Mouse (Mus musculus): ENCODE data around the gene Rhbdf2. TPM values are rescaled to one million over a fixed set of nuclear protein-coding genes. Genes with fewer than 3 reads are reported as not detected.
"Not testable (repeated sequence)": the region's sequence is repeated elsewhere in the genome, so short reads cannot be mapped to it uniquely, and the experiment has no call there.

Gene Rhbdf2
- 1 to 10 TPM; 5.9 to 9.0 TPM for total RNA-seq (2021)
- long read RNA-seq, experiment 1, partial matches to known transcripts: 0 of 9 reads
- long read RNA-seq, experiment 1, other reads (novel, unspliced or antisense): 6 of 9 reads
- long read RNA-seq, experiment 2, transcript Rhbdf2-202 (19 exons, 3,593 nt): major isoform, 8 of 15 reads
- long read RNA-seq, experiment 2, partial matches to known transcripts: 4 of 15 reads
- long read RNA-seq, experiment 2, other reads (novel, unspliced or antisense): 3 of 15 reads

DNA sequence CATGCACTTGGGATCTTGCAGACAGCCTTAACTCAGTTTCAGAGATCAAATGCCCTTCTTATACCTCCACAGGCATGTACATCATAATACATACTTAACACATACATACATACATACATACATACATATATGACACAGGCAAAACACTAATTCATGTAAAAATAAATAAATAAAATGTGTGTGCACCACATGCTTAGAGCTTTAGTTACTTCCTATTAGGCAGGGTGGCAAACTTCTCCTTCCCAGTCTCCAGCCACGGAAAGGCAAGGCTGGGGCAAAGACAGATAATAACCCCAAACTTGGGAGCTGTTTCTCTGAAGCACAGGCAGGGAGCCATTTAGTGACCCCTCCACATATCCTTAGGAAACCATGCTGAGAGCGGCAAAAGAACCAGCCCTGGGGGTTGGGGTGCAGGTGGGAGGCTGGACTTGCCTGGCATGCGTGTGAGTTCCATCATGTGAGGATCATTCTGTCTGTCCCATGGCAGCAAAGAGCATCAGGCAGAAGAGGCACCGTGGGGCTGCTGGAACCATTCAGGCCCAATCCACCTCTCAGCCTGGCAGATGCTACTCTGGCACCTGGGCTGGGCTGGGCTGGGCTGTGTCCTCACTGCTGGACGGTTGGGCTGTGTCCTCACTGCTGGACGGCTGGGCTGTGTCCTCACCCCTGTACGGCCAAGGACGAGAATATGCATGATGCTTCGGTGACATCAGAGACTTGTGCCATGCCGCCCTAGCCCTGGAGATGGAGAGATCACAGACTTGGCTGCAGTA lies at the start of gene Rhbdf2:
Gene Rhbdf2 (minus strand): TSS at position 721 of the 773 bp plus-strand sequence.
- intact Hi-C loops (cut with DNase I; ENCODE audit: low total_unique reads): loop anchor here (10.0 kb wide), 1 partner anchor 72 kb away; no protein-coding TSS in a partner anchor
- no peak for DNase-seq

DNA sequence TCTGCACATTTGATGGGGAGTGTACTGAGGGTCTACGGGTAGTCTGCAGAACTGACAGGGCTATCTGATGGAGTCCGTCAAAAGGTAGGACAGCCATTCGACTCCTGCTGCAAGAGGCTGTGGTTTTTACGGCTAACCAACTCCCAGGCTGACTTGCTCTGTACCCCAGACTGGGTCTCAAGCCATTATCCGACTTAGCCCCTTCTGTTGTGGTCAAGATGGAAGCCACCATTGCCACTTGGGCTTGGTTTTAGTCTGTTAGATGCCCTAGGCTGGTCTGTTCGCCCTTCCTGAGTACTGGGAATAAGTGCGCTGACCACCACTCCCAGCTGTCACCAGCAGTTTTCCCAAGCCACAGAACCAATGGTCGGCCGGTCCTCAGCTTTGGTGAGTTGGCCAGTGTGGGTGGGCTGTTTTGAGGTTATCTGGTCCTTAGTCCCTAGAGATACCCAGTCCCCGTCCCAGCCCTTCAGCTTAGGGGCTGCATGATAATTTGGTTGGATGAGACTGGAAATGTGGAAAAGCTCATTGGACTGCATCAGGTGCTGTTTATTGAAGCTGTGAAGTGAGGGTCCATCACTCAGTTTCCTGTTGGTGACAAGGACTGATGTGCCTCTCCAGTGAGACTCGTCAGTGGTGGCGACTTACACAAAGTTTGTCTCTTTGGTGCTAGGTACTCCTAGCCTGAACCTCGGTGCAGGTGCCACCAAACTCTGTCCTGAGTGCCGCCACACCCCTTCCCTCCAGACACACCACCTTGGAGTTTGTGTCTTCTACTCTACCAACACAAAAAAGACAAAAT lies 49.6 kb upstream of the Rhbdf2 start:
- intact Hi-C loops (cut with DNase I; ENCODE audit: low total_unique reads): no loop called here
- no peak for DNase-seq

DNA sequence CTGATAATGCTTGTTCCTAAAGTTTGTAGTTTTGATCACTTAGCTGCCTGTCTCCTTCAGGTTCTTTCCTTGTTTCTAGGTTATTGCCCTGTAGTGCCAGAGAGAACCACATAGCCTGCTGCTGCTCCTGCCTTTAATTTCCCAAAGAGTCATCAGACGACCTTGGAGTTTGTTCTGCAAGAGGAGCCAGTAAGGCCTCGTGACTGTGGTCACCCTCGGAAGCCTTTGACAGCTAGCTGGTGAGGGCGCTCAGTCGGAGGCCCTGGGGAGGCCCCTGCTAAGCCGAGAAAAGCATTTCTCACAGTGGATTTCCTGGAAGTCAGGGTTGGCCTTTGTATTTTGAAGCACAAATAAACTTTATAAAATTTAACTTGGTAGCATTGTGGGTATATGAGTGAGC lies 48.6 kb upstream of the Rhbdf2 start:
- DNase-seq; intact Hi-C loops (cut with DNase I; ENCODE audit: low total_unique reads): not testable (repeated sequence)

DNA sequence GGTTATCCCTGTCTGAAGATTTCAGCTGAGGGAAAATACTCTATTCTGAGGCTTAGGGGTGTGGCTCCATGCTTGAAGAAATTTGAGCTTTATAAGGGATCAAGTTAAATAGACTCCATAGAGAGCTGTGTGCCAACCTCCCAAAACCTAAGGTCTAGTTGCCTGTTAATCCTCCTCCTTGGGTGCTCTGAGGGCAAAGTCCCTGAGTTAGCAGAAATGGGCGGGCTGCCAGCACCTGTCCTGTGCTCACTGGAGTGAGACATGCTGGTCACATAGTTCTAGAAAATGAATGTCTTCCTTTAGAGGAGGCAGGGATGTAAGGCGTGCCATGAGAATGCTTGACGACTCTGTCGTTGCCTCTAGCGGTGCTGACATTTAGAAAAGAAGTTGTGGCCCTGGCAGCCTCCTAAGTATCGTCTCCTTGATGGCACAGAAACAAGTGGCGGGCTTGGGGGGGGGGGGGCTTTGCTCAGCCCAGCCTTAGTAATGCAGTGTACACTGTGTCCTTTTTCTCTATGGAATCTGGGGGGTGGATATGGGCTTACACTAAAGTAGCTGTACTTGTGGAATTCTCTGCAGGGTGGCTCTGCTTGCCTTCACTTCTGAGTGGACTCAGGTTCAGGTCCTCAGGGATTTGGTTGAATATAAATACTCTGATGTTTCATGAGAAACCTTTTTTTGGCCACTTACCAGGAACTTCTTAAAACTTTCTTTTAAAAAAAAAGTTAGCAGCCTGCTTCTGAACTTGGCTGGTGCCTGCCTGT lies 48.0 kb upstream of the Rhbdf2 start:
- intact Hi-C loops (cut with DNase I; ENCODE audit: low total_unique reads): no loop called here
- DNase-seq: no peak

DNA sequence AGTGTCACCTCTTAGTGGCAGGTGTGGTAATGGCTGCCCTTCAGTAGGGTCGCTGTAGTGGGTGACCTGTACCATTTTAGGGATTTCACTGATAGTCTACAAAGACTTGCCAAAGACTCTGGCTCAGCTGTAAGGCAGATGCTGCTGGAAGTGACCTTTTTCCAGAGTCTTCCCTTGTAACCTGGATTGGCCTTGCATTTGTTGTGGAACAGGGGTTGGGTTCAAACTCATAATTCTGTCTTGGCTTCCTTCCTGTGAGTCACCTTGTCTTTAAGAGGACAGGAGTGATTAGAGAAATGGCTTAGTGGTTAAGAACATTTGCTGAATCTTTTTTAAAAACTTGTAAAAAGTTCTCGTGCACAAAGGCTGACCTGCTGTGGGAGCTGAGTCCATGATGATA lies 46.6 kb upstream of the Rhbdf2 start:
- no peak for DNase-seq
- intact Hi-C loops (cut with DNase I; ENCODE audit: low total_unique reads): no loop called here

DNA sequence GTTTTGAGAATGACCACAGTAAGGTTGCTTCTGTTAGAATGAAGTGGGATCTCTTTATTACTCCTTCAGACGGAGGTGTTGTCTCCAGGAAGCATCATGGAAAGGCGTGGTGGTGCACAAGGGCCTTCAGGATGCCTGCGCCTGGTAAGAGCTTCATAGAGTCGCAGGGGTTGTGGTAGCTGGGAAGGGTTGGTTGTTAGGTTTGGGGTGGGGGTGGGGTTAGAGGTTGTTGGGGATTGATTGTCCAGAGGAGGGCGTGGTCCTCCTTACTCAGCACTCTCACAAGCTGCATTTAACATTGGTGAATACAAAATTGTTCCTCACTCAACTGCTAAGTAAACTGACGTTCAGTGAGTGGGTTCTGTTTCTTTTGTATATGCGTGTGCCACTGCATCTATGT lies 45.8 kb upstream of the Rhbdf2 start:
- no peak for DNase-seq
- intact Hi-C loops (cut with DNase I; ENCODE audit: low total_unique reads): no loop called here

DNA sequence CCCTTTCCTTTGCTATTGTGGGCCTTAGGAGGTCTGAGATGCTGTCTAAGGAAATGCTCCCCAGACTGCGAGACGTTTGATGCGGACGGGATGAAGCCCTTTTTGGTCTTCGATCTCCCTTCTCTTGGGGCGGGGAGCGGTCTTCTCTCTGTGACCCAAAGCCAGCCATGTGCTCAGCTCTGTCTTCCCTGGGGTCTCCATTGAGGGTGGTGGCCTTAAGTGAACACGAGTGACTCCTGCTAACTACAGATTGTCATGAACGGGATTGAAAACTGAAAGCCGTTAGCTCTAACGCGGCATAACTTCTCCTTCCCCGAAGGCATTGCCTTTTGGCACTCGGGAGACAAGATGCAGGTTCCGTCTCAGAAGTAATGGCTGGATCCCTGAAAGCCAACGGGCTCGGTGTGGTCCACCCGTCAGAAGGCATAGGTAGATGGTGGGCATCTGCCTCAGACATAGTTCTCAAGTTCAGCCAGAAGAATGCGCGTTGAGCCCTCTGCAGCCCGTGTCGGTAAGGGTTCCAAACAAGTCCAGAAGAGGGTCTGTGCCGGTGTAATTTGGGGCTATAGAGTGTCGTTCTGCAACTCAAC lies 45.1 kb upstream of the Rhbdf2 start:
- DNase-seq: no peak
- intact Hi-C loops (cut with DNase I; ENCODE audit: low total_unique reads): no loop called here

DNA sequence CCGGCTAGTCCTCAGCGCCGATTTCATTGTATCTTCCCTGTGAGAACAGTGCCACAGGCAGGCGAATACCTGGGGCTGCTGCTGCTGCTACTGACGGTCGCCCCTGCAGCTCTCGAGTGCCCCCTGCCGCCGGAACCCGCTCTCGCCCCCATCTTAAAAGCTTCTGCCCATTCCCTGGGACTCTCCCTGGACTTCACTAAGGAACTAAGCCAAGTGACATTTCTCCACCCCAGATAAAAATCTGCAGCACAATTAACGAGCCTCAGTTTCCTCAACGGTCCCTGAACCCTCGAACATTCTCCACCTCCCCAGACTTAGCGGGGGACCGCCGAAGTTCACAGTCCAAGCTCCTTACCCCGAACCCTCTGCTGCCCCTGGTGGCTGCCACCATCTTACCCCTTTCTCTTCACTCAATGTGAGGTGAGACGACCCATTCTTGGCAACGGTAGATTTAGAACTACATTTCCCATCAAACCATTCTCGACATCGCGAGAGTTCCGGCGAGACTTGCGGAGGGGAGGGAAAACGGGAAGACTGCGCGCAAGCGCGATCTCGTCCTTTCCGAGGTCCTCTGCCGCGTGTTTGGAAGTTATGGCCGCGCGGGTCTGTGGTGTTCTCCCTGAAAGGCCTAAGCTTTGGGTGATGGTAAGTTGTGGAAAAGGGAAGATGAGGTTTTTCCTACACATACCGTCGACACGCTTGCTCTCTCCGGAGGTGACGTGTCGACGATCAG lies 44.5 kb upstream of the Rhbdf2 start:
- peak; percentile 95 for DNase-seq

DNA sequence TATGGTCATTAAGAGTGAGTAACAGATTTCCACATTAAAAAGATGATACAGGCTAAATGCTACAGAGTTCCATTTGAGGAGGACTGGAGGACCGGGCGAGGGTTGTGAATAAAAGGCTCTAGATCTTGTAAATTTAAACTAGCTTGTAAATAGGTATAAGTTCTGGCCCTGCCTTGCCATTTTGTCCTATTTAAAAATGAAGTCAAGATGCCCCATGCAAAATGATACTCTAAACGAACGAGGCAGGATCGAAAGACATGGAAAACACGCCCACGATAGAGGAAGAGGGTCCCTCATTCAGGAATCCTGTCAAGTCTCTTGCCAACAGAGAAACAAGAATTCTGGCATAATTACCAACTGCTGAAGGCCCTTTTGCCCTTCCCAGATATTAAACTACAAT lies 43.6 kb upstream of the Rhbdf2 start:
- intact Hi-C loops (cut with DNase I; ENCODE audit: low total_unique reads): no loop called here
- DNase-seq: no peak

More for the DNA sequence above, 44.5 kb upstream of the Rhbdf2 start:
- intact Hi-C loops (cut with DNase I; ENCODE audit: low total_unique reads): no loop called here

DNA sequence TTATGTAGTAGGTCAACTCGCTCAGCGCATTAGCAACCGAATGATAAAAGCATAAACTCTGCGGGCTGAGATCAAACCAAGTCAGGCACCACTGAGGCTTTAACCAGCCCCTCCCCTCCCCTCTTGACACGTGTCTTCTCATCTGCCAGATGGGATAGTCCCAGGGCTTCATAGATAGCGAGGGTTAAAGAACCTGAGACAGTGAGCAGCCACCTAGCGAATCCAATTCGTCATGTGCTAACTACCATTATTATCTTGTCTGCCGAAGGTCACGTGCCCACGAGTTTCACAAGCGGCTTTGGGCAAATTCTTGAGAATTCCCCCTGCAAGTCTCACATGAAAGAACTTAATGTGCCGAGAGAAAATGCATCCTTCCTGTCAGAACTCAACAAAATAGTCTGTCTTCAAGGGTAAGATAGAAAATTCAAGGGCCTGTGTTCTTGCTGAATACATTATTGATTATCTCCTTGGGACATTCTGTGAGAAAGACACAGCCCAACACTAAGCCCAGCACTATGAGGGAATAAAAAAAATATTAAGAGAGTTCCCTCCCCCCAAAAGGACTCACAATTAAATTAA lies 43.1 kb upstream of the Rhbdf2 start:
- DNase-seq: no peak
- intact Hi-C loops (cut with DNase I; ENCODE audit: low total_unique reads): loop anchor here (2.0 kb wide), 1 partner anchor 23 kb away; no protein-coding TSS in a partner anchor

DNA sequence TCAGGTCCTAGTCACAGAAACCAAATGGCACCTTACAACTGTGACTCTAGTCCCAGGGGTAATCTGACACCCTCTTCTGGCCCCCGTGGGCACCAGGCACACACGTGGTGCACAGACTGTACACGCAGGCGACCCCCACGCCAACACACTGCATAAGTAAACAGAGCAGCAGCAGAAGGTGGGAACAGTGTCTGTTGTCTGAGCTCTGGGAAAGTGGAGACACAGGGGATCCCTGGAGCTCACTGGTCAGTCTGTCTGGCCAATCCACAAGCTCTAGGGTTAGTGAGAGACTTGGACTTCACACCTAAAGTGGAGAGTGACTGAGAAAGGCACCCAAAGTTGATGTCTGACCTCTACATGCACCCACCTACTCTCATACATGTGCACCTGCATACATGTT lies 42.5 kb upstream of the Rhbdf2 start:
- no peak for DNase-seq
- intact Hi-C loops (cut with DNase I; ENCODE audit: low total_unique reads): loop anchor here (2.0 kb wide), 1 partner anchor 23 kb away; no protein-coding TSS in a partner anchor

DNA sequence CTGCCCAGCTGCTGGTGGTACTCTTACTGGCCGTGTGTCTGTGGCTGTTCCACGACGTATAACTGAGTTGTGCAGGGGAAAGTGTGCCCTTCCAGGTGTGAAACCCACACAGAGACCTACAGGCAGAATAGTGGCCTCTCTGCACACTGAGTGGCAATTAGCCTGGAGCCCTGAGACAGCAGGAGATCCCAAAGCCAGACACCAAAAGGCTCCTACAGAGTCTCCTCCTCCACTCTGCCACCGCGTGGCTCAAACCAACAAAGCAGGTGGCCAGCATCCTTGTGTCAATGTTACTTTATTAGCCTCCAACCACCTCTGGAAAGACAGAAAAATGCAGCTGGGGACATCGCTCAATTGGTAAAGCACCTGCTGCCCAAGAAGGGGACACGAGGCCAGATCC lies 42.0 kb upstream of the Rhbdf2 start:
- no peak for DNase-seq
- intact Hi-C loops (cut with DNase I; ENCODE audit: low total_unique reads): loop anchor here (2.0 kb wide), 1 partner anchor 22 kb away; no protein-coding TSS in a partner anchor

DNA sequence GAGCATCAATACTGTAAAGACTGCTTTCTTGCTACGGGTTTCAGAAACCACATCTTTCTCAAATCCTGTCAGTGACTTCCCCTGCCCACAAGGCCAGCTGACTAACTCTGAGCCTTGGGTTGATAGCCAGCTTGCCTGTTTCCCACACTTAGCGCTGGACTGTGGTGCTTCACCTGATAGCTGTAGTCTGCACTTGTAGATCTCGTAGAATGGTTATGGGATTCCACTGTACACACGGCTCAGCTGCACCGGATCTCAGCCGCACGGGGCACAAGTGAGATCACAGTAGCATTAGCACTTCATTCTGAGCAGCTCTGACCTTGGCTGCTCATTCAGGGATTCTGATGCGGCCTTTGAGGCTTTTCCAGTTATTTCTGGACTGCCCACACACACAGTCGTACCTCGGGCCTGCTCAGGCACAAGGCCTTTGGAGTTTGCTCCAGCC lies 41.6 kb upstream of the Rhbdf2 start:
- intact Hi-C loops (cut with DNase I; ENCODE audit: low total_unique reads): loop anchor here (2.0 kb wide), 1 partner anchor 22 kb away; no protein-coding TSS in a partner anchor
- no peak for DNase-seq

DNA sequence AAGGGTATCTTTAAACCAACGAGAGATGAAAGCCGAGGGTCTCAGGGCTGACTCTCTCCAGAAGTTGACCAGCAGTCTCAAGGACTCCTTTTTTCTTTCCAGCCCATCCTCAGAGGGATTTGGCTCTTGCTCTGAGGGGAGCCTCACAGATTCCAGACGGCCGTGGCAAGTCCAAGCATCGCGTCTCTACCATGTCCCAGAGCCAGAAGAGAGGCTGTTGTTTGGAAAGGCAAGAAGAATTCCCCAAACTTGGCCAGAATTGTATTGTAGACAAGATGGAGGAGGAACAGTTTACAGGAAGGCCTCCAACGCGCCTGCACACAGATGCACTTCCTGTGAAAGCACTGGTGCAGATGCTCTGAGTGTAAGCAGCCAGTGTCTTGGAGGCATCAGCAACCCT lies 41.1 kb upstream of the Rhbdf2 start:
- no peak for DNase-seq
- intact Hi-C loops (cut with DNase I; ENCODE audit: low total_unique reads): loop anchor here (2.0 kb wide), 1 partner anchor 21 kb away; no protein-coding TSS in a partner anchor

DNA sequence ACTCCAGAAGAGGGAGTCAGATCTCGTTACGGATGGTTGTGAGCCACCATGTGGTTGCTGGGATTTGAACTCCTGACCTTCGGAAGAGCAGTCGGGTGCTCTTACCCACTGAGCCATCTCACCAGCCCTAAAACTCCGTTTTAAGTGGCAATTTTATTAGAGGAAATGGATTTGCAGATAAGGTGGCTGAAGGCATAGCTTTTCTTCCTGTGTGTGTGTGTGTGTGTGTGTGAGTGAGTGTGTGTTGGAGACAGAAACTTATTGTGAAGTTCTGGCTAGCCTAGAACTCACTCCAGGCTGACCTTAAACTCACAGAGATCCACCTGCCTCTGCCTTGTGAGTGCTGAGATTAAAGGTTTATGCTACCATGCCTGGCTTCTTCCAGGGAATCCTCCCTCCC lies 40.2 kb upstream of the Rhbdf2 start:
- intact Hi-C loops (cut with DNase I; ENCODE audit: low total_unique reads); DNase-seq: not testable (repeated sequence)

DNA sequence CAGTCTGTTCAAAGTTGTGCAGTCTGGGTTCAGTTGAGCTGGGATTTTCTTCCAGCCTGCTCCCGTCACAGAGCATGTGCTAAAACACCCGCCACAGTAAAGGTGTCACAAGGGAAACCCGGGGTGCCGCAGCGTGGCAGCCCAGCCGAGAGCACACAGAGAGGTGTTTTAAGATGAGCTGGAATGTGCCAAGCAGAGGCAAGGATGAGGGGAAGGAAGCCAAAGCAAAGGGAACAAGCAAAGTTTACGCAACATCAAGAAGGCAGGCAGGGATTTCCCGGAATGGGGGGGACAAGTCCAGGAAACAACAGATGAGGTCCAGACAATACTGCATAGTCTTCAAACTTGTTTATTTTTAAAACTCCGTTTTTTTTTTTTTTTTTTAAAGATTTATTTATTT lies 39.7 kb upstream of the Rhbdf2 start:
- no peak for DNase-seq
- intact Hi-C loops (cut with DNase I; ENCODE audit: low total_unique reads): no loop called here

DNA sequence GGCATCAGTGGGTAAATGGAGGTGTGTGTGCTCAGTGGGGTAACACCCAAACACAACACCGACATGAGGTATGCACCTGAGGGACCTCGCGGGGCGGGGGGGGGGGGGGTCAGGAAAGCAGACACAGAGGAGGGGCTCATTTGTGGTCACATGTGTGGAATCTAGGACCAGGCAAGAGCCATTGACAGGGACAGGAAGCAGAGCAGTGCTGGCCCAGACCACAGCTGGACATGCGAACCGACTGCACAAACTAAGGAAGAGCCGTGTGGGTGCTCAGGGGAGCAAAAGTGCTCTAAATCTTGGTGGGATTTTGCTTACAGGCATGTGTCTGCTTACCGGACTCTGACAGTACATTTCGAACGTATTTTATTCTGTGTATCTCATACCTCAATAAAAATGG lies 38.5 kb upstream of the Rhbdf2 start:
- no peak for DNase-seq
- intact Hi-C loops (cut with DNase I; ENCODE audit: low total_unique reads): no loop called here

DNA sequence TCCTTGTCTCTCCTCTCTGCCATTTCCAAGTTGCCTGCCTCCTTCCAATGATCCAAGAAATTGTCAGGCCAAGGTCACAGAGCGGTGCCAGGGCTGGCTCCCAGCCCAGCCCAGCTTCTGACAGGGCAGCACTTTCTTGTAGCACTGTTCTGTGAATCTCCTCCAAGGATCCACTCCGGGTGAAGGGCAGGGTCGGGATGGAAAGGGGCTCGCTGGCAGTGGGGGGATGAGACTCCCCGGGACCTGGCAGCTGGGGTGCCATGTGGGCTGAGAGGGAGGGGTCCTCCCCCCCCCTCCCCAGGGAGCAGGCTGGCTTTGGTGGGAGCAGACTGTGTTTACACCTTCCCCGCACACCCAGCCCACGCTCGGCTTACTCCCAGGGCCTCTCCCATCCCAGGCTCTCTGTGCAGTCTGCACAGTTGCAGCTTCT lies 35.1 kb upstream of the Rhbdf2 start:
- no peak for DNase-seq
- intact Hi-C loops (cut with DNase I; ENCODE audit: low total_unique reads): no loop called here

Data from gastrocnemius, postnatal 14 days (tissue).